1 mouse cellular context compared by ENCODE assay signal in genomic region chr2:9970178-9970577, GRCm38 (mm10).
A peak's percentile ranks its signal among the peaks of the same experiment; 100 is the strongest.
TF ChIP-seq lines count a peak whose summit lies in the region.

No protein-coding gene starts in this region.

TF ChIP-seq in CH12.LX, 34 proteins besides CTCF, POLR2A, EP300 and RAD21 (continued from another document):
- TF ChIP-seq CHD1 (IDR thresholded peaks at IDR 0.05; ENCODE audit: low read depth, low read length) (no peak), TCF12 (IDR thresholded peaks at IDR 0.05; ENCODE audit: low read depth, low read length) (peak; percentile 64), USF2 (conservative IDR thresholded peaks at IDR 0.05; ENCODE audit: low read depth, low read length) (no peak), MYC (IDR thresholded peaks at IDR 0.05; ENCODE audit: low read depth, low read length) (no peak), ELF1 (IDR thresholded peaks at IDR 0.05; ENCODE audit: low read depth, low read length) (0 out of 2 replicates have a peak, but pooled peaks have one; percentile 15), ZKSCAN1 (IDR thresholded peaks at IDR 0.05; ENCODE audit: borderline replicate concordance, low read depth, low read length) (no peak), TBP (conservative IDR thresholded peaks at IDR 0.05; ENCODE audit: low read depth, low read length) (no peak), POLR2AphosphoS2 (IDR thresholded peaks at IDR 0.05; ENCODE audit: low read depth, low read length) (no peak), MXI1 (IDR thresholded peaks at IDR 0.05; ENCODE audit: low read depth, low read length) (peak; percentile 72), CHD2 (IDR thresholded peaks at IDR 0.05; ENCODE audit: low read length) (peak; percentile 41; the same call in 1 of the 2 replicates)
